Mouse (Mus musculus) retina, postnatal 7 days (tissue): ENCODE results near the gene Col11a2.

Source experiments
- DNase-seq: peaks from one replicate; pipeline ENCODE4 v3.0.0-alpha.2; 2012; ENCODE audit warnings: low read depth, low spot score

The Col11a2 gene

DNA sequence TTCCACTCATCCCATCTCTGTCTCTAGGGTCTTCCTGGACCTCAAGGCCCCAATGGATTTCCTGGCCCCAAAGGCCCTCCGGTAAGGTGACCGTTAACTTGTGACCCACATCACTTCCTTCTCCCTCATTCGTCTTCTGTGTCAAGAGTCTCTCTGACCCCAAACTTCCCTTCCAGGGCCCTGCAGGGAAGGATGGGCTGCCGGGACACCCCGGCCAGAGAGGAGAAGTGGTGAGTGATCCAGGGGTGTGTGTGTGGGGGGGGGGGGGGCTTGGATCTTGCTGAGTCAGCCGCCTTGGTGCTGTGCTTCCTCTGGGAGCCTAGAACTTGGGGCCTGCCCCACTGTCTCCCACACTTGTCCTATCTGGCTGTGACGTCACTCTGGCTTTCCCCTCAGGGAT, 18.0 kb downstream of the Col11a2 start:
- DNase-seq = no peak

DNA sequence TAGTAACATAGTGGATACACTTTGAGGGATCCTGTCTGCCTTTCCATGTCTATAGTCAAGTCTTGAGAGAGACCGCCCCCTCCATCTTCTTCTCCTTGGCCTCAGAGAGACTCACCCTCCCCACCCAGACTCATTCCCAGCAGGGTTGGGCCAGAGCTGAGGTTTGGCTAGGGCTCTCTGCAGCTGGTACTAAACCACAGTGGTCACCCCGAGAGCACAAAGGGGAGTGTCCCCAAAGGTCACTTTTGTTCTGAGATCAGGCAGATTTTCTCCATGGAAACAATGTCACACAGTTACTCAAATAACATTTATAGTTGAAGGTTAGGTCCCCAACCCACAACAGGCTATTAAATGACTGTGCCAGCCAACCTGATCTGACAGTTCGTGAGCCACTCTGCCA, 29.6 kb downstream of the Col11a2 start:
- DNase-seq = no peak

DNA sequence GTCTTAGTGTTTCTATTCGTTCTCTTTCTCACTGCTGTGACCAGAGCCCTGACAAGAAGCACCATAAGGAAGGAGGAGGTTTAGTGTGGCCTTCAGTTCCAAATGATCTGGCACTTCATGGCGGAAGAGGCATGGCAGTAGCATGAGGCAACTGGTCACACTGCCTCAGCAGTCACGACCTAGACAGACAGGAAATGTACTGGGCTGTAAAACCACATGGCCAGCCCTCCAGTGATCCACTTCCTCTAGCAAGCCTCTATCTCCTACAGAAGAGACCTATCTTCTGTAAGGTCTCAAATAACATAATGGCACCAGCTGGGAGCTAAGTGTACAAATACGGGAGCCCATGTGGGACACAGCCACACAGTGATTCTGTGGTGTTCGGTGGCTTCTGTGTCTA, 32.9 kb downstream of the Col11a2 start:
- DNase-seq = no peak

DNA sequence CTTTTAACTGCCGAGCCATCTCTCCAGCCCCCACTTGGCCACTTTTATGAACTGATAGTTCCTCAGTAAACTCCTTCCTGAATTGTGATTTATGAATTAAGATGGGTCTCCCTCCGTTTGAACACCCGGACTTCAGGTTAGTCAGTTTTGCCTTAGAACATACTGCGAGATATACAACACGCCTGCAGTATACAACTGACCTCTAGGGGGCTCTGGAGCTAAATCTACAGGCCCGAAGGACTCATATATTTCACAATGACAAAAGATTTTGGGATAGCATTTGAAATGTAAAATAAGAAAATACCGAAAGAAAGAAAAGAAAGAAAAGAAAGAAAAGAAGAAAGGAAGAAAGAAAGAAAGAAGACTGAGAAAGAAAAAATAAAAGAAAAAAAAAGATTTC, 36.0 kb downstream of the Col11a2 start:
- peak; percentile 45 for DNase-seq

DNA sequence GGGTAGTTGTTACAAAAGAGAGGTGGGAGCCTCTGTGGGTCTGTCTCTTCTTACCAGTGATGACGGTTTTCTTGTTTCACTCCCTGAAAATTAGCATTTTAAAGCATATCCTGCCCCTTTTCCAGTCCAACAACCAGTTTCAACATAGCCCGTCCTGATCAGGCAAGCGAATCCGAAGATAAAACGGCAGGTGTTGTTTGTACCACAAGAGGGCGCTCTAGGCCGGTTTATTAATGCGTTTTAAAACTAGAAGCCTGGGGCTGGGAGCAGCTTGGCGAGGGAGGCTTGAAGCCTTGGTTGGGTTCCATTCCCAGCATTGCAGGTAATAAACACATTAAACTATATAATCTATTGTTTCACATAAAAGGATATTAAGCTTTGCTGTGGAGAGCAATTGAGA, 38.3 kb downstream of the Col11a2 start:
- peak; percentile 71 for DNase-seq

DNA sequence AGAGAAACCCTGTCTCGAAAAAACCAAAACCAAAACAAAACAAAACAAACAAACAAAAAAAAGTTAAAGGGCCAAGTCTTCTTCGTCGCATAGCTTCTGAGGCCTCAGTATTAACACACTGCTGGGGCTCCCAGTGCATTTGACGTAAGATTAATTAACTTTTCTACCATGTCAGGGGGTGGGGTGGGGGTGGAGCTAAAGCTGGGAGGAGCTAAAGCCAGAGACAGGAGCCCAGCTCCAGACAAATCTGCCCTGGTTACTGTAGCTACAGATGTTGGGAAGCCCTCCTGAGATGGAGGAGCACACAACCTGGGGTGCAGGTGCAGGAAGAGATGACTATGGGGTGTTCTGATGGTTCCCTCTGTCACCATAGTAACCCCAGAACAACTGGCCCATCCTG, 38.9 kb downstream of the Col11a2 start:
- no peak for DNase-seq

DNA sequence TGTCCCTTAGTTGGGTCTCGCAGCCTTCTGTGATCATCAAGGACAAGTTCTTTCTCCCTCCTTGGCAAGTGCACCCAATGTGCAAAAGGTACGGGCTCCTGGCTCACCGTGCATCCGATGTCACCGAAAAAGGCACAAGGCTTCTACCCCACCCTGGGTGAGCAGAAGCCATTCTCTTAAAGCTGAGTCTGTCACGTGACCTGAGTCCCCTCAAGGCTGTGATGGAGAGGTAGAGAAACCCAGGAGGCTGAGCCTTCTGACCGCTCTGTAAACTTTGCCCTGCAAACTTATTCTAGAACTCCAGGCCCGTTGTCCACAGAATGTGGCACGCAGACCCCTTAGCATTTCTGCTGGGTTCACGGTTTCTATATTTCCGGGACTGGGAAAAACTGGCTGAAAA, 39.8 kb downstream of the Col11a2 start:
- DNase-seq = no peak

DNA sequence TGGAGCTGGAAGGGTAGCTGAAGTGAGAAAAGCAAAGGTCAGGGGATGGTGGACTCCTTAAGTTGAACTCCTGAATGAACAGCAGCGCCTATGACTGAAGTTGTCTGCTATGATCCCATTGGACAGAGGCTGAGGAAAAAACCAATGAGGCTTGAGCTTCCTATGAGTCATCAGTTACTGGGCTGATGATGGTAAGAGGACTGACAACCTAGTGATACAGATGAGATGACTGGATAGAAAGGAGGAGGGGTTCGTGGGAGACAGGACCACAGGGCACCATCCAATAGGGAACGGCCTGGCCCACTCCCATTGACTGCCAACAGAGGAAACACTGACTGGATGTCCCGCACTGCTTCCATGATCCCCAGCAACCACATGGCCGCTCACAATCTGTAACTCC, 40.4 kb downstream of the Col11a2 start:
- DNase-seq = peak; percentile 50

DNA sequence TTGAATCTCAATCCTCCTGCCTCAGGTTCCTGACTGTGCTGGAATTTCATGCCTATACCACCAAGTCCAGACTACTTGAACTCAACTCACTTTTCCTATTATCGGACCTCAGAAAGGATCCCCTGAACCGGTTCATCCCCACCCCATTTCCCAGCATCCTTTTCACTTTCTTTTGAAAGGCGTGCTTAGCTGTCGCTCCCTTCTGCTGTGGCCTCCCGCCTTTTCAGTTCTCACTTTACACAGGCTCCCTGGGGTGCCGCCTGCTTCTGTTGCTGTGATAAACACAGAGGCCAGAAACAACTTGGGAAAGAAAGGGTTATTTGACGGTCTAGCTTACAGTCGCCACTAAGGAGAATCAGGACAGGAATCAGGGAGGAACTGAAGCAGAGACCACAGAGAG, 43.9 kb downstream of the Col11a2 start:
- no peak for DNase-seq

DNA sequence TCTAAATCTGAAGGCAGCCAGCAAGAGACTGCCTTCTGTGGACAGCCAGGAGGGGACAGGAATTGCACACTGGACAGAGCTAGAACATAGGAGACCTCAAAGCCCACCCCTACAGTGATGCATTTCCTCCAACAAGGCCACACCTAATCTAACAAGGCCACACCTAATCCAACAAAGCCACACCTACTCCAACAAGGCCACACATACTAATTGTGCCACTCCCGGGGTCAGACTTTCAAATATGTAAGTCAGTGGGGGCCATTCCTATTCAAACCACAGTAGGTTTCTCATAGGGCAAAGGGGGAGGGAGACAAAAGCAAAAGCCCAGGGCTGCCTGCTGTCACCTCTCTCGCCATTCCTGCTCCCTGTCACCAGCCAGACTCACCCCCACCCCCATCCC, 48.1 kb downstream of the Col11a2 start:
- no peak for DNase-seq

DNA sequence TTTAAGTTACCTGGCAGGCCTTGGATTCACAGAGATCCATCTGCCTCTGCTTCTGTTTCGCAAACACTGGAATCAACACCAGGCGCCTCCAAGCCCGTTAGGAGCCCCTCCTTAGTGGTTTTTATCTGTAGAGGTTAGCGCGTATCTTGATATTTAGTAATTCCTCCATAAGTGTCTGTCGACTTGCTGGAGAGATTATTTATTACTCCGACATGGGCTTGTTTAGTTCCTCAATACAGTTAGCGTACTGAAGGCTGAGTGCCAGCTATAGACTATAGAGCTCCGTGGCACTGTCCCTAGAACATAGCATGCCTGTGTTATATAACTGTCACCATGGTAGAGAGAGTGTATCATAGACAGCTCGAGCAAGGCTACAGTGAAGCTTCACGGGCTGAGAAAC, 48.9 kb downstream of the Col11a2 start:
- DNase-seq = no peak

DNA sequence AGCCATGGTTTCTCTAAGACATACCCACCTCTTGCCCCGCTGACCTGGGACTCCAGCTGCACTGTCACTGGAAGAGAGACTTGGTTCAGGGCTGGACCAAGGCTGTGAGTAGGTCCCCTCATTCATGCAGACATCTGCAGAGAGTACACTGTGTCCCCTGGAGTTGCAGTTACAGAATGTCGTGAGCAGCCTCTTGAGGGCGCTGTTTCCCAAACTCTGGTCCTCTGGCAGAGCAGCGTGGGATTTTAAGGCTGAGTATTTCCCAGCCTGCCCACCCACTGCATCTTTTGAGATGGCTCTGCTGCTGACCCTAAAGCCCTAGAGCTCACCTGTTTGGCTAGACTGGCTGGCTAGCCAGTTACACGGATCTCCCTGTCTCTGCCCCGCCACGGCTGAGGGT, 51.7 kb downstream of the Col11a2 start:
- DNase-seq = no peak

DNA sequence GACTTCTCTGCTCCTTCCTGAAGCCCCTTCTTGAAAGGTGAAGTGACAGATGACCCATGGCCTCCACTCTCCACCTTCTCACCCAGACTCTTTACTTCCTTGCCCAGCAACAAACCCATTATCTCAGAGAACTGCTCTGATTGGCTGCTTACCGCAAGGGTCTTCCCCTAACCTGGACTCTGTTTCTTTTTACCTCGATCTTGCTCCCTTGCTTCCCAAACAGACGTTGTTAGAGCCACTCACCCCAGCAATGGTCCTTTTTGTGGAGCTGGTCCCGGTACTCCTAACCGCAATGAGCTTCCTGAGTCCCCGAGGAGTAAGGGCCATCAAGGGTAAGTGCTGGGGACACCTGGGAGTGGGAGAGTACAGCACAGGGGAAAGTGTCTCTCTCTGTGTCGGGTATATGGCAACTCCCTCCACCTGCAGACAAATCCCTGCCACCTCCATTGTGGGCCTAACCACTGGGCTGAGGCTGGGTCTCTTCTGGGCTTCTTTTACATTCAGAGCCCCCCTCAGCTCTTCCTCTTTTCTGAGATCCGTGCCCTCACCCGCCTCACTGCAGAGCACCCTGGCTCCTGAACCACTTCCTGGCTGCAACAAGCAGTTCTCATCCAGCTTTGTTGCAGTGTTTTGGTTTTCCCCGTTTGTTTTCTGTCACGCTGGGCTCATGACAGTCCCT, 53.1 kb downstream of the Col11a2 start, which contains the start of gene H2-Oa:
Gene H2-Oa (plus strand): TSS at position 144 of the 679 bp plus-strand sequence.
- DNase-seq = no peak

DNA sequence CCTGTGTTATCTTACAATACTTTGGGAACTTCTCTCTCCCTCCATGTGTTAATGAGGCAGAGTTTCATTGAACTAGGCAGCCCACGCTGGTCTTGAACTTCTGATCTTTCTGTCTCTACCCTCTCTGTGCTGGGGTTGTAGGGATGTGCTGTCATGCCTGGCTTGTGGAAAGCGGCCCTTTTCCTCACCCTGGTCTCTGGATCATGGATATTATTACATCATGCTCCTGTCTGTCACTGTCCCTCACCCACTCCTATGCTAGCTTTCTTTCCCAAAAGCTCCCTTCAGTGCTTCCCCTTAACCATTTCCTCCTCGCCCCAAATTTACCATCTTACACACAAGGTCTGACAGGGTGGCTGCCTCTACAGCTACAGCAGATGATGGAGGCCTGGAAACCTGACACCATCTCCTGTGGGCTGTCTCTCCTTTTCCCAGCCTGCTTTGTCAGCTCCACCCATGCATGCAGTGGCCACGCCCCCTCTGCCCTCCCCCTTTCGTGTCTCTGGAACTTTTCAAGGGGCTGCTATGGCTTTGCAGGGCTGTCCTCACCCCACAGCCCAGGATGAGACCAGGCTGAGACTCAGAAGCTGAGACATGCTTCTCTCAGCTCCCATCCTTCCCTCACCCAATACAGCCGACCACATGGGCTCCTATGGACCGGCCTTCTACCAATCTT, 54.1 kb downstream of the Col11a2 start:
- DNase-seq = no peak

DNA sequence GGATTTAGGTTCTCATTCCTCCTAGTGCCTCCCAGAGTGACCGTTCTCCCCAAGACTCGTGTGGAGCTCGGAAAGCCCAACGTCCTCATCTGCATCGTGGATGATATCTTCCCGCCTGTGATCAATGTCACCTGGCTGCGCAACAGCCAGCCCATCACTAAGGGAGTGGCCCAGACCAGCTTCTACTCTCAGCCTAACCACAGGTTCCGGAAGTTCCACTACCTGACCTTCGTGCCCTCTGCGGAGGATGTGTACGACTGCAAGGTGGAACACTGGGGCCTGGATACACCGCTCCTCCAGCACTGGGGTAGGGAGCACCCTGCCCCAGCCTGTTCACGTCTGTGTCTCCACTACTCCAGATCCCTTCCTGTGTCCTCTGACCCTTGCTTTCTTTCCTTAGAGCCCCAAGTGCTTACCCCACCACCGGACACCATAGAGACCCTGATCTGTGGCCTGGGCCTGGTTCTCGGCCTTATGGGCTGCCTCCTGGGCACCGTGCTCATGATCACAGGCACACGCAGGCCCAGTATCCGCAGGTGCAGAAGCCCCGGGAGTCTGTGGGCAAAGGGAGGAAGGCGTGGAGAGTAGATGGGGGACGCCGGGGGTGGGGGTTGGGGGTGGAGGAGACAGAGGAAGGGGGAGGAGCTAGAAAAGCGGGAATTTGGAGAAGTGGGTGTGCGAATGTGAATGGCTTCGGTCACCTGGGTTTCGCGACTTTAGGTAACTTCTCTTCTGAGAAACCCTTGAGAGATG, 55.2 kb downstream of the Col11a2 start:
- no peak for DNase-seq

DNA sequence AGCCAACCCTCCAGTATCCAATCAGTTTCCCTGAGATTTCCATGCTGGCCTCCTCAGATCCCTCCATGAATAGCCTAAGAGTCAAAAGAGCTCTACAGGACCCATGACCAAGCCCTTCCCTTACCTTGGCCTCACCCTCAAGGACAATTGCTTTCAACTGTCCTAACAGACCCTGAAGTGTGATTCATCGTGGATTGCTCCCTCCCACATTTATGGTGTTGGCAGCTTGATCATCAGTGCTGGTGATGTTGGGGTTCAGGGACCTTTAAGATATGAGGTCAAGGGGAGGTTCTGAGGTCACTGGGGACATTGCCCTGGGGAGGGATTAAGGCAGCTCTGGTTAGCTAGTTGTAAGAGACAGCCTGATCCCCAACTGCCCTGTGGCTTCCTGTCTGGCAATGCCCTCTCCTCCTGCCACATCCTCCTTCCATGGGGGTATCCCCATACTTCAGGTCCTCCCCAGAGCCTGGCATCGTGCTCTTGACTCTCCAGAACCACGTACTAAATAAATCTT, 57.3 kb downstream of the Col11a2 start:
- DNase-seq = no peak

DNA sequence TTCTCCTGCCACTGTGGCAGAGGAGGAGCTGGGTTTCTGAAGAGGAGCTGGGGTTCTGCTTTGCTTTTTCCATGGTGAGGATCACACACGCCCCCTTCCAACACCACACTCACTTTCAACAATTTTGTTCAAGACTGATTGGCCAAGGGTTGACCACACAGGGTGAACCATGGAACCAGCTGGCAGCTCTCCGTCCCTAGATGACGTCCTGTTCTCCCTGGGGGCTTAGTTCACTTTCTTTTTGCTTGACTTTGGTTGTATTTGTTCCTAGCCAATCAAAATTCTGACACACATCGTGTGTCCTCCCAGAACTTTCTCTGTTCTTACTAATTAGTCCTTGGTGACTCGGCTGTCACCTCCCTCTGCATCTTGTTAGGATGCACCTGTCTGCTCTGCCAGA, 58.0 kb downstream of the Col11a2 start:
- no peak for DNase-seq

DNA sequence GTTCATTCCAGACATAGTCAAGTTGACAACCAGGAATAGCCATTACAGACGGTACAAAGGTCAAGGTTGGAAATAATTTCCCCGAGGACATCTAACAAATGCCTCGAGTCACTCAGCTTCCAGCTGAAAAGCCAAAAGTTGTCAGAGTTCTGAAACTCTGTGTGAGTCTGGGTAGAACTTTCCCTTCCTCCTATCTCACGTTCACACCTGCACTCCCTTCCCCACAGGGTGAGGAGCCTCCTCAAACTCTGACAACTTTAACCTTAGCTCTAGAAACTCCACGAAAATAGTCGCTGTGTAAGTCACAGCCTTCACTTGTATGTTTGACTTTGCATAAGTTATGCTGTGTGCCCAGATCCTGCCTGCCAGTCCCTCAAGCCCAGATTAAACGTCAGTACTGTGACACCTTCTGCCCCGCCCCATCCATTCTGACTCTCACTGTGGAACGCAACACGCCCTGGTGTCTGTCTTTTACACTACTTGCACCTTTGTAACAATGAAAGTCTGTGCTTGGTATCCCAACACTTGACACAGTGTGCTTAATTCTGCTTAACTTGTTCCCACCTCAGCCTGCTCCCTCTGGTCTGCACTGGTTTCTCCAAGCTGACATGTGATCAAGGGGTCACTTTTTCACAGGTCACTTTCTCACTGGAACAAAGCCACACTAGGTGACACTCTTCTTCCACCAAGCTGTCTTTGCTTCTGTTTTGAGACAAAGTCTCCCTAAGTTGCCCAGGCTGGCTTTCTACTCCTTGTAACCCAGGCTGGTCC, 59.7 kb downstream of the Col11a2 start:
- no peak for DNase-seq

DNA sequence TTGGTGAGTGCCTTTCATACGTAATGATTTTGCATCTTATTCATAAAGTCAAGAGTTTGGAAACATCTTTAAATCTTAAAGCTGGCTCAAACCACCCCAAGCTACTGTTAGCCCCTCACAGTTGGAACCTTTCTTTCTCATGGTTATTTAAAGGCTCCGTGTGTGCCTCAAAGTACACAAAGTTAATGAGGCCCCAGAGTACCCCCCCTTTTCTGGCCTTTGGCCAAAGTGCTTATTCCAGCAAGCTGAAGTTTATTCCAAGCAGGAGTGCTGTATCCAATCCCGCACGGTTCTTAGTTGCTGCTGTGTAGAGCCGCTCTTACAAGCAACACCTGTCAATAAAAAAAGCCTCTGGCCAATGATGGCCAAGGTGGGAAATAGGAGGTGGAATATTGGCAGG, 60.3 kb downstream of the Col11a2 start:
- no peak for DNase-seq

DNA sequence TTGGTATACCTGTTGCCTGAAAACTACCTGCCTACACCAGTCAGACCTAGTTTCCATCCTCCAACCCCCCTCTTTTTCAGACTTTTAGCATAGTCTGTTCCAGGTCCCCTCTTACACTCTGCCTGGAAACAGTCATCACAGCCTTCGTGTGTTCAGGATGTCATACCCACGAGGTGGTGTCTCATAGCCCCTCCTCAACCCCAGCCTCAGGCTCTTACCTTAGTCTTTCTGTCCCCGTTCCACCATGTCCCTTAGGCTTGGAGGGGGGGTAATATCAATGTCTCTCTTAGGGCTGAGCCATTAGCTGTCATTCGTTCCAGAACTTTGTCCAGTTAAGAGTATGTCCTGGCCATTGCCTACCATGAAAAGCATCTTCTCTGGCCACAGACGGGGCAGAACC, 61.9 kb downstream of the Col11a2 start:
- no peak for DNase-seq

DNA sequence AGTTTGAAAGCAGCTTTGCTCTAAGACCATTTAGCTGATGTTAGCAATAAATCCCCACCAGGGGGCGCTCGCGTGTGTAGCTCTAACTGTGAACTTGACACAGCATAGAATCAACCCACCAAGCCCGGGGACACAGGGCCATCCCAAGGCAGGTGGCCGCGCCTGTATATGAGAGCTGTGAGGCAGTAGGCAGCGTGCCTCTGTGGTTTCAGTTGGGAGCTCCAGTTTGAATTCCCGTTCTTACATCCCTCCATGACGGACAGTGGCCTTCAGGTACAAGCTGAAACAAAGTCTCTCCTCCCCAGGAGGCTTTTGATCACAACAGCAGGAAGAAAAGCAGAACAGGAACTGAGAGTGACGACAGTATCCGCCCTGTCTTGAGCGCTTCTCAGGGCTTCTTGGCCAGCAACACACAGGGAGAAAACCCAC, 62.4 kb downstream of the Col11a2 start:
- DNase-seq = peak; percentile 90

DNA sequence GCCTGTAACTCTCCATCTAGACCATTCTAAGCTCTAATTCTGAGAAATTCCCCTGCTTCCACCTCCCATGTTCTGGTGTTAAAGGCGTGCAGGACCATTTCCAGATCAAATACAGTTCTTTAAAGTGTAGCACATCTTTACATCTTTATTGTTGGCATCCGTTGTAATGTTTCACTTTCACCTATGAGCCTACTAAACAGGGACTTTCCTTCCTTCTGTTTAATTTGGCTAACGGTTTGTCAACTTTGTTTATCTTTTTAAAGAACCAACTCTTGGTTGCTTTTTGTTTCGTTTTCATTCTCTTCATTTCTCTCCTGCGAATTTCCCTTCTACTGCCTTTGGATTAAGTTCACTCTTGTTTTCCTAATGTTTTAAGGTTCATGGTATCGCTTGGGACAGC, 63.6 kb downstream of the Col11a2 start:
- DNase-seq = no peak
